Mouse (Mus musculus): ENCODE measurements around the gene Itga2. TPM values are rescaled to one million over a fixed set of nuclear protein-coding genes. Genes with fewer than 3 reads are reported as not detected.

The Itga2 gene
- polyA plus RNA-seq, 1 experiment from 2014 or later, result 15.2 TPM

GRCm38 (mm10) chr13:114933541-114933940 is 1.6 kb upstream of the Itga2 start:
- Histone ChIP-seq H3K4me1 (ENCODE audit: insufficient read depth, low read depth, low read length) (peaks cover 3% of the 10 kb centered on the region; the same call in 1 of the 2 replicates), H3K36me3 (ENCODE audit: insufficient read depth, low read length) (no peaks in the 10 kb centered on the region), H3K4me3 (ENCODE audit: low read depth, low read length) (no peak overlapping the region), H3K9me3 (ENCODE audit: low read length) (no peaks in the 10 kb centered on the region), H3K27ac (ENCODE audit: low read length) (no peak overlapping the region), H3K9ac (replicated peaks; ENCODE audit: low read depth) (no peak overlapping the region), H3K27me3 (replicated peaks; ENCODE audit: insufficient read depth, low read length) (no peaks in the 10 kb centered on the region), H3K4me2 (replicated peaks; ENCODE audit: low read depth, low read length) (no peak overlapping the region)
- WGBS, result 59% methylated on average over 7 of the region's 7 CpGs
- DNase-seq (ENCODE audit: low spot score), result peak; percentile 25
- TF ChIP-seq CTCF (IDR thresholded peaks at IDR 0.05), result no peak
- TF ChIP-seq EP300 (IDR thresholded peaks at IDR 0.05), result no peak
- ATAC-seq, result no peak

GRCm38 (mm10) chr13:114930996-114931649 is 777 bp downstream of the Itga2 start:
- Histone ChIP-seq H3K36me3 (ENCODE audit: insufficient read depth, low read length) (no peaks in the 10 kb centered on the region), H3K9ac (replicated peaks; ENCODE audit: low read depth) (peak overlapping the region; percentile 43; the same call in 1 of the 2 replicates), H3K4me1 (ENCODE audit: insufficient read depth, low read depth, low read length) (peaks cover 3% of the 10 kb centered on the region; the same call in 1 of the 2 replicates), H3K27me3 (replicated peaks; ENCODE audit: insufficient read depth, low read length) (no peaks in the 10 kb centered on the region), H3K4me3 (ENCODE audit: low read depth, low read length) (peak overlapping the region; percentile 47), H3K9me3 (ENCODE audit: low read length) (no peaks in the 10 kb centered on the region), H3K27ac (ENCODE audit: low read length) (peak overlapping the region; percentile 22), H3K4me2 (replicated peaks; ENCODE audit: low read depth, low read length) (peak overlapping the region; percentile 72)
- ATAC-seq, result peak; percentile 47; the same call in 1 of the 2 replicates
- 1% methylated on average over 10 of the region's 10 CpGs for WGBS
- TF ChIP-seq CTCF (IDR thresholded peaks at IDR 0.05) (no peak), EP300 (IDR thresholded peaks at IDR 0.05) (no peak)
- DNase-seq (ENCODE audit: low spot score), result peak; percentile 27

- DNase-seq (ENCODE audit: low spot score) (no peak), ATAC-seq (no peak)
- H3K4me1 ChIP-seq (ENCODE audit: insufficient read depth, low read depth, low read length), result no peaks in the 10 kb centered on the region
- H3K27me3 ChIP-seq (replicated peaks; ENCODE audit: insufficient read depth, low read length), result no peaks in the 10 kb centered on the region
- H3K4me2 ChIP-seq (replicated peaks; ENCODE audit: low read depth, low read length), result no peak overlapping the region
- H3K27ac ChIP-seq (ENCODE audit: low read length), result no peak overlapping the region
- H3K9me3 ChIP-seq (ENCODE audit: low read length), result no peaks in the 10 kb centered on the region
- no peak overlapping the region for H3K9ac ChIP-seq (replicated peaks; ENCODE audit: low read depth)
- 13% methylated on average over 1 of the region's 1 CpGs for WGBS
- H3K36me3 ChIP-seq (ENCODE audit: insufficient read depth, low read length), result no peaks in the 10 kb centered on the region; the same call in 1 of the 2 replicates
- H3K4me3 ChIP-seq (ENCODE audit: low read depth, low read length), result no peak overlapping the region
- TF ChIP-seq EP300 (IDR thresholded peaks at IDR 0.05) (no peak), CTCF (IDR thresholded peaks at IDR 0.05) (no peak)
Measured at GRCm38 (mm10) chr13:114924785-114925184, 7.1 kb downstream of the Itga2 start.

GRCm38 (mm10) chr13:114923331-114923730 is 8.6 kb downstream of the Itga2 start:
- WGBS, result 43% methylated on average over 9 of the region's 9 CpGs
- Histone ChIP-seq H3K4me3 (ENCODE audit: low read depth, low read length) (no peak overlapping the region), H3K9me3 (ENCODE audit: low read length) (no peaks in the 10 kb centered on the region), H3K4me2 (replicated peaks; ENCODE audit: low read depth, low read length) (no peak overlapping the region), H3K9ac (replicated peaks; ENCODE audit: low read depth) (no peak overlapping the region), H3K27ac (ENCODE audit: low read length) (no peak overlapping the region), H3K27me3 (replicated peaks; ENCODE audit: insufficient read depth, low read length) (no peaks in the 10 kb centered on the region), H3K36me3 (ENCODE audit: insufficient read depth, low read length) (no peaks in the 10 kb centered on the region; the same call in 1 of the 2 replicates), H3K4me1 (ENCODE audit: insufficient read depth, low read depth, low read length) (no peaks in the 10 kb centered on the region; the same call in 1 of the 2 replicates)
- ATAC-seq (peak; percentile 30; the same call in 1 of the 2 replicates), DNase-seq (ENCODE audit: low spot score) (peak; percentile 13)
- no peak for TF ChIP-seq CTCF (IDR thresholded peaks at IDR 0.05)
- no peak for TF ChIP-seq EP300 (IDR thresholded peaks at IDR 0.05)

- TF ChIP-seq CTCF (IDR thresholded peaks at IDR 0.05) (no peak), EP300 (IDR thresholded peaks at IDR 0.05) (no peak)
- 33% methylated on average over 5 of the region's 5 CpGs for WGBS
- ATAC-seq (peak; percentile 62), DNase-seq (ENCODE audit: low spot score) (no peak)
- Histone ChIP-seq H3K9ac (replicated peaks; ENCODE audit: low read depth) (no peak overlapping the region), H3K4me2 (replicated peaks; ENCODE audit: low read depth, low read length) (no peak overlapping the region), H3K4me1 (ENCODE audit: insufficient read depth, low read depth, low read length) (no peaks in the 10 kb centered on the region; the same call in 1 of the 2 replicates), H3K27ac (ENCODE audit: low read length) (no peak overlapping the region), H3K4me3 (ENCODE audit: low read depth, low read length) (no peak overlapping the region), H3K27me3 (replicated peaks; ENCODE audit: insufficient read depth, low read length) (no peaks in the 10 kb centered on the region), H3K36me3 (ENCODE audit: insufficient read depth, low read length) (no peaks in the 10 kb centered on the region; the same call in 1 of the 2 replicates), H3K9me3 (ENCODE audit: low read length) (no peaks in the 10 kb centered on the region)
Measured at GRCm38 (mm10) chr13:114915767-114916166, 16.1 kb downstream of the Itga2 start.

- H3K27me3 ChIP-seq (replicated peaks; ENCODE audit: insufficient read depth, low read length), result no peaks in the 10 kb centered on the region
- WGBS, result 28% methylated on average over 4 of the region's 4 CpGs
- no peaks in the 10 kb centered on the region; the same call in 1 of the 2 replicates for H3K4me1 ChIP-seq (ENCODE audit: insufficient read depth, low read depth, low read length)
- no peak overlapping the region for H3K27ac ChIP-seq (ENCODE audit: low read length)
- H3K36me3 ChIP-seq (ENCODE audit: insufficient read depth, low read length), result no peaks in the 10 kb centered on the region; the same call in 1 of the 2 replicates
- no peak overlapping the region for H3K9ac ChIP-seq (replicated peaks; ENCODE audit: low read depth)
- DNase-seq (ENCODE audit: low spot score), result no peak
- no peak; the same call in 1 of the 2 replicates for ATAC-seq
- no peaks in the 10 kb centered on the region for H3K9me3 ChIP-seq (ENCODE audit: low read length)
- no peak overlapping the region for H3K4me2 ChIP-seq (replicated peaks; ENCODE audit: low read depth, low read length)
- no peak for TF ChIP-seq EP300 (IDR thresholded peaks at IDR 0.05)
- no peak for TF ChIP-seq CTCF (IDR thresholded peaks at IDR 0.05)
- H3K4me3 ChIP-seq (ENCODE audit: low read depth, low read length), result no peak overlapping the region
Measured at GRCm38 (mm10) chr13:114914963-114915362, 16.9 kb downstream of the Itga2 start.

Data from lung, postnatal 0 days (tissue).